Mouse (Mus musculus): Measurements from ENCODE around the gene Rpl27a. TPM values are rescaled to one million over a fixed set of nuclear protein-coding genes. Genes with fewer than 3 reads are reported as not detected.

Gene Rpl27a
- total and polyA plus RNA-seq, 3 experiments = 102 to 167 (median 105) TPM

GRCm38 (mm10) chr7:109541609-109542363 lies 22.8 kb downstream of the Rpl27a start:
- H3K9ac ChIP-seq (ENCODE audit: low read depth, low read length) = peak overlapping the region; percentile 10; the same call in 1 of the 2 replicates
- H3K79me2 ChIP-seq (replicated peaks; ENCODE audit: control insufficient read depth, insufficient read depth, low read length) = no peaks in the 10 kb centered on the region
- DNase-seq = peak; percentile 17 to 35
- intact Hi-C loops (cut with DNase I) = loop anchor here (2.0 kb wide), 1 partner anchor 15 kb away; no protein-coding TSS in a partner anchor
- peaks cover 30% of the 10 kb centered on the region for H3K4me1 ChIP-seq (ENCODE audit: control insufficient read depth, insufficient read depth, low read length)
- H3K27ac ChIP-seq = peak overlapping the region; percentile 92
- H3K36me3 ChIP-seq (ENCODE audit: control insufficient read depth, insufficient read depth, low read length) = peaks cover 38% of the 10 kb centered on the region
- no peak overlapping the region for H3K4me3 ChIP-seq
- no peaks in the 10 kb centered on the region for H3K27me3 ChIP-seq (ENCODE audit: control insufficient read depth, insufficient read depth, low read length)
- TF ChIP-seq POLR2A (IDR thresholded peaks at IDR 0.05; ENCODE audit: insufficient read depth, low read depth, low read length) (peak; percentile 12; the same call in 1 of the 2 replicates), CTCF (IDR thresholded peaks at IDR 0.05) (no peak), EP300 (IDR thresholded peaks at IDR 0.05; ENCODE audit: insufficient read depth, low read depth, low read length) (peak; percentile 24; the same call in 1 of the 2 replicates)
- WGBS = 53% methylated on average over 10 of the region's 10 CpGs

GRCm38 (mm10) chr7:109542364-109542628 lies 23.3 kb downstream of the Rpl27a start:
- Histone ChIP-seq H3K4me3 (no peak overlapping the region), H3K79me2 (replicated peaks; ENCODE audit: control insufficient read depth, insufficient read depth, low read length) (no peaks in the 10 kb centered on the region), H3K9ac (ENCODE audit: low read depth, low read length) (peak overlapping the region; percentile 10; the same call in 1 of the 2 replicates), H3K27ac (peak overlapping the region; percentile 92), H3K36me3 (ENCODE audit: control insufficient read depth, insufficient read depth, low read length) (peaks cover 37% of the 10 kb centered on the region), H3K4me1 (ENCODE audit: control insufficient read depth, insufficient read depth, low read length) (peaks cover 28% of the 10 kb centered on the region), H3K27me3 (ENCODE audit: control insufficient read depth, insufficient read depth, low read length) (no peaks in the 10 kb centered on the region)
- no peak for DNase-seq
- intact Hi-C loops (cut with DNase I) = loop anchor here (2.0 kb wide), 1 partner anchor 15 kb away; no protein-coding TSS in a partner anchor
- 42% methylated on average over 3 of the region's 3 CpGs for WGBS
- TF ChIP-seq EP300 (IDR thresholded peaks at IDR 0.05; ENCODE audit: insufficient read depth, low read depth, low read length) = no peak
- no peak for TF ChIP-seq CTCF (IDR thresholded peaks at IDR 0.05)
- no peak for TF ChIP-seq POLR2A (IDR thresholded peaks at IDR 0.05; ENCODE audit: insufficient read depth, low read depth, low read length)

- no peaks in the 10 kb centered on the region for H3K79me2 ChIP-seq (replicated peaks; ENCODE audit: control insufficient read depth, insufficient read depth, low read length)
- H3K27ac ChIP-seq = peak overlapping the region; percentile 63
- H3K4me3 ChIP-seq = no peak overlapping the region
- H3K9ac ChIP-seq (ENCODE audit: low read depth, low read length) = no peak overlapping the region
- no peak for DNase-seq
- no peak for TF ChIP-seq CTCF (IDR thresholded peaks at IDR 0.05)
- no peak for TF ChIP-seq EP300 (IDR thresholded peaks at IDR 0.05; ENCODE audit: insufficient read depth, low read depth, low read length)
- TF ChIP-seq POLR2A (IDR thresholded peaks at IDR 0.05; ENCODE audit: insufficient read depth, low read depth, low read length) = no peak
- peaks cover 31% of the 10 kb centered on the region for H3K4me1 ChIP-seq (ENCODE audit: control insufficient read depth, insufficient read depth, low read length)
- H3K27me3 ChIP-seq (ENCODE audit: control insufficient read depth, insufficient read depth, low read length) = no peaks in the 10 kb centered on the region
- WGBS = 38% methylated on average over 5 of the region's 5 CpGs
- peaks cover 42% of the 10 kb centered on the region for H3K36me3 ChIP-seq (ENCODE audit: control insufficient read depth, insufficient read depth, low read length)
- intact Hi-C loops (cut with DNase I) = no loop called here
Observed at GRCm38 (mm10) chr7:109544792-109545191, 25.8 kb downstream of the Rpl27a start.

GRCm38 (mm10) chr7:109545255-109545993 lies 26.5 kb downstream of the Rpl27a start:
- 37% methylated on average over 10 of the region's 10 CpGs for WGBS
- DNase-seq = peak; percentile 53 to 63
- H3K27me3 ChIP-seq (ENCODE audit: control insufficient read depth, insufficient read depth, low read length) = no peaks in the 10 kb centered on the region
- H3K36me3 ChIP-seq (ENCODE audit: control insufficient read depth, insufficient read depth, low read length) = peaks cover 48% of the 10 kb centered on the region
- intact Hi-C loops (cut with DNase I) = no loop called here
- TF ChIP-seq EP300 (IDR thresholded peaks at IDR 0.05; ENCODE audit: insufficient read depth, low read depth, low read length) (no peak), CTCF (IDR thresholded peaks at IDR 0.05) (no peak), POLR2A (IDR thresholded peaks at IDR 0.05; ENCODE audit: insufficient read depth, low read depth, low read length) (no peak)
- no peak overlapping the region for H3K4me3 ChIP-seq
- H3K27ac ChIP-seq = peak overlapping the region; percentile 63
- no peak overlapping the region for H3K9ac ChIP-seq (ENCODE audit: low read depth, low read length)
- H3K4me1 ChIP-seq (ENCODE audit: control insufficient read depth, insufficient read depth, low read length) = peaks cover 33% of the 10 kb centered on the region
- H3K79me2 ChIP-seq (replicated peaks; ENCODE audit: control insufficient read depth, insufficient read depth, low read length) = no peaks in the 10 kb centered on the region

GRCm38 (mm10) chr7:109546186-109546585 lies 27.2 kb downstream of the Rpl27a start:
- 93% methylated on average over 2 of the region's 2 CpGs for WGBS
- intact Hi-C loops (cut with DNase I) = no loop called here
- H3K27ac ChIP-seq = peak overlapping the region; percentile 5
- H3K36me3 ChIP-seq (ENCODE audit: control insufficient read depth, insufficient read depth, low read length) = peaks cover 48% of the 10 kb centered on the region
- H3K79me2 ChIP-seq (replicated peaks; ENCODE audit: control insufficient read depth, insufficient read depth, low read length) = 0 out of 2 replicates have a peak, but pooled peaks cover 1% of the 10 kb centered on the region
- no peak for TF ChIP-seq POLR2A (IDR thresholded peaks at IDR 0.05; ENCODE audit: insufficient read depth, low read depth, low read length)
- no peak for TF ChIP-seq EP300 (IDR thresholded peaks at IDR 0.05; ENCODE audit: insufficient read depth, low read depth, low read length)
- TF ChIP-seq CTCF (IDR thresholded peaks at IDR 0.05) = 0 out of 2 replicates have a peak, but pooled peaks have one; percentile 20
- H3K4me3 ChIP-seq = no peak overlapping the region
- DNase-seq = no peak
- H3K9ac ChIP-seq (ENCODE audit: low read depth, low read length) = no peak overlapping the region
- peaks cover 34% of the 10 kb centered on the region for H3K4me1 ChIP-seq (ENCODE audit: control insufficient read depth, insufficient read depth, low read length)
- no peaks in the 10 kb centered on the region for H3K27me3 ChIP-seq (ENCODE audit: control insufficient read depth, insufficient read depth, low read length)

Data from heart, adult 2 months (tissue).